Mouse (Mus musculus) testis, adult 2 months (tissue): ENCODE data around the gene Arl15.

Experiments
- CTCF ChIP-seq: fragments of 200-500 bp; IDR thresholded peaks from 2 replicates; pipeline ENCODE4 v1.5.1; 2012; ENCODE audit warnings: low read depth, mild to moderate bottlenecking, inconsistent platforms, low read length, moderate library complexity; ENCODE audit not compliant: control insufficient read depth, insufficient read depth, insufficient replicate concordance
- POLR2A ChIP-seq: fragments of 200-500 bp; IDR thresholded peaks from 2 replicates; pipeline ENCODE4 v1.6.1; 2012; ENCODE audit warnings: low read depth, mild to moderate bottlenecking, inconsistent platforms, low read length, moderate library complexity; ENCODE audit not compliant: control insufficient read depth

DNA sequence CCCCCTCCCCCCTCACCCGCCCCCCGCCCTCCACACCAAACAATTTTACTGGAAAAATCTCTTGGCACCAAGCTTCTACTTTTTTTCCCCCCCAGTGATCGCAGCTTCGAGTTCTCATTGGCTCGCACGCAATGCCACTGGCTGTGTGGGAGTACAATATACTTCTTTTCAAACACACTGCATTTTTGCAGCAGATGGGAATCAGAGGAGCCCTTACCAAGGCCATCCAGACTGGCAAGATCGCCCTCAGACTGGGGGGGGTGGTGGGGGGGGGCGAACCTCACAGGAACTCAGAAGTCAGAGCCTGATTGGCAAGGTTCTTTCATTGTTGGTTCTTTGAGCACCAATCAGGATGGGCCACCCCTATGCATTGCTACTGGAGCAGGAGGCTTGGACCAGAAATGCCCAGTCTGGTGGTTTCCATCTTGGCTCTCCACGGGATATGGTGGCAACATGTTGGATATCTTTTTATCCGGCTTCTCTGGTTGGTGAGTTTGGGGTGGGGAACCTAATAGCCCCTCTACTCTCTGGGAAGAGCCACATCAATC, 404.0 kb downstream of the Arl15 start:
- TF ChIP-seq CTCF (no peak), POLR2A (no peak)
